Mouse (Mus musculus) hindbrain, embryonic 15.5 days (tissue): ENCODE results near the gene Stat5a. TPM values are rescaled to one million over a fixed set of nuclear protein-coding genes. Genes with fewer than 3 reads are reported as not detected.

Experiments used
- ATAC-seq: fragments of 200-750 bp; cut with Nextera tagmentation; 2 replicates; pipeline ENCODE4 v1.8.0; 2017; ENCODE audit warnings: low read depth, moderate number of reproducible peaks, moderate TSS enrichment; ENCODE audit not compliant: low FRiP score
- H3K27ac ChIP-seq: fragments of 300-500 bp; sonication (generic); replicated peaks from 2 replicates; pipeline ENCODE4 v1.5.1; 2015; ENCODE audit warnings: mild to moderate bottlenecking, inconsistent platforms
- H3K27me3 ChIP-seq: fragments of 300-500 bp; sonication (generic); 2 replicates; pipeline ENCODE4 v1.6.1; 2015; ENCODE audit warnings: control low read depth, inconsistent platforms
- H3K36me3 ChIP-seq: fragments of 300-500 bp; sonication (generic); 2 replicates; pipeline ENCODE4 v1.6.1; 2015; ENCODE audit warnings: control low read depth, inconsistent platforms
- H3K4me1 ChIP-seq: fragments of 300-500 bp; sonication (generic); replicated peaks from 2 replicates; pipeline ENCODE4 v1.6.1; 2015; ENCODE audit warnings: control low read depth, inconsistent platforms
- H3K4me2 ChIP-seq: fragments of 300-500 bp; sonication (generic); 2 replicates; pipeline ENCODE4 v1.6.1; 2015; ENCODE audit warnings: moderate library complexity, mild to moderate bottlenecking, inconsistent platforms
- H3K4me3 ChIP-seq: fragments of 300-500 bp; sonication (generic); 2 replicates; pipeline ENCODE4 v1.5.1; 2015; ENCODE audit warnings: mild to moderate bottlenecking, inconsistent platforms
- H3K9ac ChIP-seq: fragments of 300-500 bp; sonication (generic); 2 replicates; pipeline ENCODE4 v1.6.1; 2015; ENCODE audit warnings: inconsistent platforms
- H3K9me3 ChIP-seq: fragments of 300-500 bp; sonication (generic); 2 replicates; pipeline ENCODE4 v1.6.1; 2016; ENCODE audit warnings: control low read depth, inconsistent platforms
- WGBS: fragments of 180-500 bp; shearing (Covaris S2); methylation state at CpG from one replicate; pipeline ENCODE4 v1.1.7; 2015; 5-methylcytosine and 5-hydroxymethylcytosine counted together
- polyA plus RNA-seq: library from polyadenylated mRNA; unstranded; fragments of >200 nt; fragmentation: Nextera tagmentation; extraction: Ambion mirVana; gene quantifications from 2 replicates; pipeline ENCODE4 v1.2.1, GENCODE M21; 2015

Gene Stat5a
- polyA plus RNA-seq, 1 experiment from 2014 or later: 2.1 TPM

GRCm38 (mm10) chr11:100870968-100871350 is 11.8 kb downstream of the Stat5a start:
- H3K9me3 ChIP-seq: no peaks in the 10 kb centered on the region
- 80% methylated on average over 8 of the region's 8 CpGs for WGBS

GRCm38 (mm10) chr11:100875761-100876160 is 16.6 kb downstream of the Stat5a start:
- H3K4me2 ChIP-seq: no peak overlapping the region
- H3K9ac ChIP-seq: no peak overlapping the region
- H3K27ac ChIP-seq: no peak overlapping the region
- H3K4me3 ChIP-seq: no peak overlapping the region
- no peaks in the 10 kb centered on the region for H3K4me1 ChIP-seq
- no peaks in the 10 kb centered on the region for H3K9me3 ChIP-seq
- no peak for ATAC-seq
- no peaks in the 10 kb centered on the region for H3K27me3 ChIP-seq
- no peaks in the 10 kb centered on the region for H3K36me3 ChIP-seq
- WGBS: 71% methylated on average over 3 of the region's 3 CpGs

More at GRCm38 (mm10) chr11:100870968-100871350, 11.8 kb downstream of the Stat5a start:
- Histone ChIP-seq H3K4me3 (no peak overlapping the region), H3K9ac (no peak overlapping the region), H3K27ac (no peak overlapping the region), H3K27me3 (no peaks in the 10 kb centered on the region), H3K4me2 (no peak overlapping the region), H3K4me1 (no peaks in the 10 kb centered on the region), H3K36me3 (no peaks in the 10 kb centered on the region)
- no peak for ATAC-seq

- ATAC-seq: no peak
- H3K9me3 ChIP-seq: no peaks in the 10 kb centered on the region
- no peak overlapping the region for H3K27ac ChIP-seq
- 82% methylated on average over 15 of the region's 15 CpGs for WGBS
- H3K4me3 ChIP-seq: no peak overlapping the region
- no peak overlapping the region for H3K9ac ChIP-seq
- H3K36me3 ChIP-seq: no peaks in the 10 kb centered on the region
- no peak overlapping the region for H3K4me2 ChIP-seq
- no peaks in the 10 kb centered on the region for H3K27me3 ChIP-seq
- H3K4me1 ChIP-seq: no peaks in the 10 kb centered on the region
Observed at GRCm38 (mm10) chr11:100879321-100880078, 20.3 kb downstream of the Stat5a start.

- H3K4me1 ChIP-seq: no peaks in the 10 kb centered on the region
- H3K36me3 ChIP-seq: peaks cover 7% of the 10 kb centered on the region; the same call in 1 of the 2 replicates
- no peaks in the 10 kb centered on the region for H3K27me3 ChIP-seq
- H3K9ac ChIP-seq: no peak overlapping the region
- no peak for ATAC-seq
- 89% methylated on average over 10 of the region's 10 CpGs for WGBS
- no peak overlapping the region for H3K4me2 ChIP-seq
- H3K4me3 ChIP-seq: no peak overlapping the region
- H3K9me3 ChIP-seq: no peaks in the 10 kb centered on the region
- no peak overlapping the region for H3K27ac ChIP-seq
Observed at GRCm38 (mm10) chr11:100883640-100884039, 24.5 kb downstream of the Stat5a start.

GRCm38 (mm10) chr11:100885472-100885871 is 26.3 kb downstream of the Stat5a start:
- H3K4me2 ChIP-seq: no peak overlapping the region
- no peak overlapping the region for H3K9ac ChIP-seq
- no peak overlapping the region for H3K4me3 ChIP-seq
- no peak for ATAC-seq
- H3K27me3 ChIP-seq: no peaks in the 10 kb centered on the region
- H3K4me1 ChIP-seq: no peaks in the 10 kb centered on the region
- peaks cover 14% of the 10 kb centered on the region; the same call in 1 of the 2 replicates for H3K36me3 ChIP-seq
- no peak overlapping the region for H3K27ac ChIP-seq
- no peaks in the 10 kb centered on the region for H3K9me3 ChIP-seq

DNA sequence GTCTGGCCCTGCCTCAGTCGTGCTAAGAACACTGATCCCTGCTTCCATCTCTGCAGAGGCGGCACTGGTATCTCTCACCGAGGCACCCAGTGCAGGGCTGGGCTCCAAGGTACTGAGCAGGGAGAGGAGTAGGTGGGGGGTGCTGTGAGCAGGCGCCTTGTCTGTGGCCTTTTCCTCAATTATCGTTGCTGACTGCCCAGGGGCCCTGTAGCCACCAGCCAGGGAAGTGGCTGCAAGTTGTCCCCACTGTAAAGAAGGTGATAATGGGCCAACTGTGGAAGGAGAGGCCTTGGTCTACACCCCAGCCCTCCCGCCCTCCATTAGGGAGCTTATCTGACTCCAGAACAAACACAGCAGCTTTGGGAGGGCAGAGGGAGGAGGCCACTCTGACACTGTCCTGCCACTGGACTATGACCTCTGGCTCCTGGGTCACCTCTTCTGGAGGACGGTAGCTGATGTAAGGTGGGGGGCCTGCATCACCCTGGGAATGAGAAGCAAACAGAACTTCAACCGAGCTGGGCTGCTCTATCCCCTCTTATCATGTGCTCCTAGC is 27.1 kb downstream of the Stat5a start:
- H3K9me3 ChIP-seq: no peaks in the 10 kb centered on the region
- no peaks in the 10 kb centered on the region for H3K27me3 ChIP-seq
- no peaks in the 10 kb centered on the region for H3K4me1 ChIP-seq
- no peak overlapping the region for H3K9ac ChIP-seq
- H3K4me2 ChIP-seq: no peak overlapping the region
- WGBS: 68% methylated on average over 8 of the region's 8 CpGs
- no peak for ATAC-seq
- H3K4me3 ChIP-seq: no peak overlapping the region
- H3K36me3 ChIP-seq: peaks cover 14% of the 10 kb centered on the region; the same call in 1 of the 2 replicates
- H3K27ac ChIP-seq: no peak overlapping the region

- ATAC-seq: no peak
- Histone ChIP-seq H3K9me3 (no peaks in the 10 kb centered on the region), H3K36me3 (peaks cover 14% of the 10 kb centered on the region; the same call in 1 of the 2 replicates), H3K4me3 (no peak overlapping the region), H3K27ac (no peak overlapping the region), H3K4me2 (no peak overlapping the region), H3K4me1 (no peaks in the 10 kb centered on the region), H3K27me3 (no peaks in the 10 kb centered on the region), H3K9ac (no peak overlapping the region)
- WGBS: 90% methylated on average over 4 of the region's 4 CpGs
Observed at GRCm38 (mm10) chr11:100887236-100887635, 28.1 kb downstream of the Stat5a start.

- Histone ChIP-seq H3K27me3 (no peaks in the 10 kb centered on the region), H3K4me2 (no peak overlapping the region), H3K4me3 (no peak overlapping the region), H3K27ac (no peak overlapping the region), H3K9me3 (no peaks in the 10 kb centered on the region), H3K36me3 (peaks cover 14% of the 10 kb centered on the region; the same call in 1 of the 2 replicates), H3K4me1 (no peaks in the 10 kb centered on the region), H3K9ac (no peak overlapping the region)
- 84% methylated on average over 3 of the region's 3 CpGs for WGBS
- ATAC-seq: no peak
Observed at GRCm38 (mm10) chr11:100887764-100888163, 28.6 kb downstream of the Stat5a start.

DNA sequence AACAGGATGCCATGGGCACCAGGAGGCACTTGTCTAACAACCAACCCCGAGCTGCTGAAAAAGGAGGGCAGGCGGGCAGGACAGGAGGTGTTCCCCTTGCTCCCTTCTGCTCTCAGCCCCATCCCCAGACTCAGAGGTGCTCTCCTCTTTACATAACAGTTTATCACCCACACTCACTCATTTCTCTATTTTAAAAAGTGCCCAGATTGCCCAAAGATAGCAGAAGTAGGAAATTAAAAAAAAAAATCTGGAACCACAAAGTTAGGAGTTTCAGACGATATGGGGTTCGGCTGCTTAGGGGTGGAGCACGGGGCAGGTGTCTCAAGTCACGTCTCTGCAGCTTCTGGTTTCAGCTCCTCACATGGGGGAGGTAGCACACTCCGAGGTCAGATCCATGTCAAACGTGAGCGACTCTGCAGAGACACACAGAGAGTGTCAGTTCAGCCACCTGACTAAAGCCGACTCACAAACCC is 29.2 kb downstream of the Stat5a start:
- no peak overlapping the region for H3K4me2 ChIP-seq
- no peak for ATAC-seq
- H3K27me3 ChIP-seq: no peaks in the 10 kb centered on the region
- no peak overlapping the region for H3K4me3 ChIP-seq
- H3K27ac ChIP-seq: no peak overlapping the region
- H3K36me3 ChIP-seq: peaks cover 16% of the 10 kb centered on the region
- 77% methylated on average over 10 of the region's 10 CpGs for whole genome bisulfite sequencing
- no peaks in the 10 kb centered on the region for H3K9me3 ChIP-seq
- no peaks in the 10 kb centered on the region for H3K4me1 ChIP-seq
- H3K9ac ChIP-seq: no peak overlapping the region

DNA sequence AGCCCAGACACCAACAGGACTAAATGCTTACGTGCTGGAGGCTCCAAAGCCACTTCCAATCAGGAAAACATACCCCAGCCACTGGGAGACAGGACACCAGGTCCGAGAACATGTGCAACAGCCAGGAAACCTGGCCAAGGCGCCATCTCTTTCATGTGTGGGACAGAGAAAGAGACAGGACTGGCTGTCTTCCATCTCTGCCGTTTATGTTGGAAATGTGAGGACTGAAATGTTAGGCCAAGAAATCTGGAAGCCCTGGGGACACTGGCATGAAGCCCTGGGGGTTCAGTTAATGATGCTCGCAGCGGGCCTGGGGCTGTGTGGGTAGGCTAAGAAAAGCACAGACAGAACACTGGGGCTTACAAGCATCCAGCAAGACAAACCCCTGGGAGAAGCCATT is 31.3 kb downstream of the Stat5a start:
- Histone ChIP-seq H3K4me1 (no peaks in the 10 kb centered on the region), H3K9ac (no peak overlapping the region), H3K27ac (no peak overlapping the region), H3K36me3 (peaks cover 20% of the 10 kb centered on the region), H3K9me3 (no peaks in the 10 kb centered on the region), H3K4me2 (no peak overlapping the region), H3K27me3 (no peaks in the 10 kb centered on the region), H3K4me3 (no peak overlapping the region)
- ATAC-seq: no peak
- WGBS: 69% methylated on average over 6 of the region's 6 CpGs

GRCm38 (mm10) chr11:100891256-100892123 is 32.3 kb downstream of the Stat5a start:
- H3K9ac ChIP-seq: no peak overlapping the region
- H3K36me3 ChIP-seq: peaks cover 20% of the 10 kb centered on the region
- no peak overlapping the region for H3K4me3 ChIP-seq

GRCm38 (mm10) chr11:100892435-100892834 is 33.3 kb downstream of the Stat5a start:
- Histone ChIP-seq H3K4me1 (no peaks in the 10 kb centered on the region), H3K27me3 (no peaks in the 10 kb centered on the region), H3K4me3 (no peak overlapping the region), H3K4me2 (no peak overlapping the region), H3K9me3 (no peaks in the 10 kb centered on the region), H3K9ac (no peak overlapping the region), H3K27ac (no peak overlapping the region), H3K36me3 (peaks cover 16% of the 10 kb centered on the region)
- ATAC-seq: no peak
- WGBS: 89% methylated on average over 5 of the region's 5 CpGs

More at GRCm38 (mm10) chr11:100891256-100892123, 32.3 kb downstream of the Stat5a start:
- H3K9me3 ChIP-seq: no peaks in the 10 kb centered on the region
- no peaks in the 10 kb centered on the region for H3K4me1 ChIP-seq
- no peaks in the 10 kb centered on the region for H3K27me3 ChIP-seq
- ATAC-seq: no peak
- 74% methylated on average over 15 of the region's 15 CpGs for WGBS
- H3K4me2 ChIP-seq: no peak overlapping the region
- H3K27ac ChIP-seq: no peak overlapping the region
